Mouse (Mus musculus): ENCODE measurements at regions not wholly inside any gene's neighbourhood (a gene's known extent, or its start where the extent isn't known, plus 50 kb on each side); places are given as distances from the start of the nearest gene placed in this dataset.

DNA sequence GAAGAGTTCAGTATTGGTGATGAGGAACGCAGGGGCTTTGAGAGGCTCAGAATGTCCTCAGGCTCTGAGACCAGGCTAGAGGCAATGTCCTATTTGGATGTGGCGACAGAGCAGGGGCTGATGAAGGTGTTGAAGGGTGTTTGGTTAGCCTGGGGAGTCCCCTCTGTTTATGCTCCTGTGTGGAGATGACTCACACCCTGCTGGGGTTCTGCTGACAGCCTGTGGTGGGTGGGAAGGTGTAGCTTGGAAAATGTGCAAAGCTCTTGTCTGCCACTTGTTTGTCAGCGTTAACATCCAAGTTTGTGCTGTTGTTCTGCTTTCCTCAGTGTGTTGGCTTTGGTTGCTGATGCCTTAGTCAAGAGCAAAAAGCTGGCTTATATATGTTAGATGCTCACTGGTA is 272.4 kb upstream of the Xylt1 start:
- DNase-seq: no peak

DNA sequence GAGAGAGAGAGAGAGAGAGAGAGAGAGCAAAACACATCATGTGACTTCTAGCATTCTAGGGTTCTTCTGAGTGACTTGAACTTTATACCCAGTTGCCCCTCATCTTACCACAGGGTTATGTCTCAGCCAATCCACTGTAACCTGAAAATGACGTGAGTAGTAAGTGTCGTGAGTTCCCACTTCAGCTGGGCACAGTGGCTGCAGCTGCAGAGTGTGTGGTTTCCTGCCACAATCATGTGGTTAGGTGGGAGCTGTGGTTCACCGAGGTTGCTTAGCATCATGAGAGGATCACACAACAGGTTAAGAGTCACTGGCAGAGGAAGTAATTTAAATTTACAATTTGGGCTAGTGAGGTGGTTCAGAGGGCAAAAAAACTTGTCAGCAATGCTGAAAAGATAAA is 253.1 kb upstream of the Xylt1 start:
- no peak for DNase-seq

DNA sequence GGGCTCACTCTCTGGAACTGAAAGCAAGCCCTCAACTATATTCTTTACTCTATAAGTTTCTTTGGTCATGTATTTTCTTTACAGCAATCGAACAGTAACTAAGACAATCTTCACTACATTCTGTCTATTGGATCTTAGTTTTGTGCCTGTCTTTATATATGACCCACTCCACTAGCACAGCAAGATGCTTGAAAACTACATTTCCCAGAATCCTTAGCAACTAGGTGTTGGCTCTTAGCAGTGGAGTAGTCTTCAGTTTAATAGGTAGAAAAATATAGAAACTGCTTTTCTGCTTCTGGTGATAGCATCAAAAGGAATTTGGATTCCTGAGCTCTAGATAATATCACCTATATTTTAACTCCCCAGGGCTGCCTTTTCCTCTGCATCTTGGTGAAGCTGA is 245.9 kb upstream of the Xylt1 start:
- DNase-seq: no peak

DNA sequence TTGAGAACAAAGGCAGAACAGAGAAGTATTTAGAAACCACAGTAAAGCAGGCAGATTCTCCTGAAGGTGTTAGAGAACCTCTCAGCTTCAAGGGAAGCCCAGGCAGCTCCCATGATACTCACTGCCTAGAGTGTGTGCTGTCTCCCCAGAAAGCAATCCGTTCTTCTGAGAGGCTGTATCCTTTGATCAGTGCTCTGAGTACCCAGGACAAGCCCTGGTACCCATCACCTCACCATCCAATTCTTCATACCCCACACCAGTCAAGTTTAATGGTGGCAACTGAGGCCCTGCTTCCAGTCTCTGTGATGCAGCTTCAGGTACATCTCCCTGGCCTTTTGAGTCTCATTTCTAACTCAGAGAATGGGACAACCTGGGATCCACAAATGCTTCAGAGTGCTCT is 242.1 kb upstream of the Xylt1 start:
- DNase-seq: no peak

DNA sequence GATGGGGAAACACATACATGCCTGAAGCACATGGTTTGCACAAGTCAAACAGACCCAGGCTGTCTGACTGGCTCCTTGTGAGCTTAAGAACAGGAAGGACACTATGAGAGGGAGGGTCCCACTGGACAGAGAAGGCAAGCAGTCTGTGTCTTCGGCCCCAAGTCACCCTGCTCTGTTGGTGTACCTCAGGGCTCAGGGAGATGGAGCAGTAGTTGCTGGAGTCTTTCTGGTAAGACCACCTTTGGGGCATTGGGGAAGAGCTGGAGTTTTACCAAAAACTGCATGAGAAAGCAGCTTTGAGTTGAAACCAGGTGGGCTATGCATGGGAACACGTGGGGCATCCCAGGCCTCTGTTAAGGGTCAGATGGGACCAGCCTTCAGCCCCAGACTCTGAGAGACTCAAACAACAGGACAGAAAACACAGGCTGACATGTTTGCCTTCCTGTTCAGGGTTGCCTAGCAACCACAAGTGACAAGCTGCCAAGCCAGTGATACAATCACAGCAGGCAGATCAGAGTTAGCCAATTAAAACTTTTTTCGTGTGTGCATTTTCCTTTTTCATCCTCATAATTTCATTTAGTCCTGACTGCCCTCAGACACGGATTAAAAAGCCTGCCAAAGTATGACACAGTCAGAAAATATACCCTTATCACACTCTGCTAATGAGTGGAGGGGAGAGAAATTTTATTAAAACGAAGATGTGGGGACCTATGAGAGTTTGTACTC is 241.4 kb upstream of the Xylt1 start:
- no peak for DNase-seq

DNA sequence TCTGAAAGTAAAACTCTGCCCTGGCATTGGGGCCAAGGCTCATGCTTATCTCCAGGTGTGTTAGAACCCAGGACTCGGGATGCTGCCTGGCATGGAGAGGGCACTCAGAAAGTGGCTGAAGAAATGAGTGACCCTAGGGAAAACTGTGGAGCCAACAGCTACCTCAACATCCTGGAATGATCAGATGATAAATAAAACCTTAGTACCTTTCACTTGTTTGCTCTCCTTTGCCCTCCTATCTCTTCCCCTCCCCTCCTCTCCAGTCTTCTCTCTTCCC is 240.9 kb upstream of the Xylt1 start:
- DNase-seq: no peak

DNA sequence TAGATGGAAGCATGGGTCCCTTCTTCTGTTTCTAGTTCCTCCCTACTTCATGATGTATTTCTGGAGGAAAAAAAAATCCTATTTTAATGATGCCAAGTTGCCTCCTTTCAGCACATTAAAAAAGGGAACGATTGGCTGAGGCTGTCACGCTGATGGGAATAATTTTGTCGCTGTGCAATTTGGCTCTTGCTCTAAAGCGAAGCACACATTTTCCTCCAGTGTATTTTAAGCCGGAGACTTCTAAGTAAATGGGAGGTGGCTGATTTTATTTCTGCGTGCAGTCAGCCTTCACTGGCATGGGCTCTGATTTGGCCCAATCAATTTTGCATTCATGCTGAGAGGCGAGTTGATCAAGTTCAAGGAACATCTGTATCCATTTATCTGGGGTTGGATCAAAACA is 234.0 kb upstream of the Xylt1 start:
- DNase-seq: no peak

DNA sequence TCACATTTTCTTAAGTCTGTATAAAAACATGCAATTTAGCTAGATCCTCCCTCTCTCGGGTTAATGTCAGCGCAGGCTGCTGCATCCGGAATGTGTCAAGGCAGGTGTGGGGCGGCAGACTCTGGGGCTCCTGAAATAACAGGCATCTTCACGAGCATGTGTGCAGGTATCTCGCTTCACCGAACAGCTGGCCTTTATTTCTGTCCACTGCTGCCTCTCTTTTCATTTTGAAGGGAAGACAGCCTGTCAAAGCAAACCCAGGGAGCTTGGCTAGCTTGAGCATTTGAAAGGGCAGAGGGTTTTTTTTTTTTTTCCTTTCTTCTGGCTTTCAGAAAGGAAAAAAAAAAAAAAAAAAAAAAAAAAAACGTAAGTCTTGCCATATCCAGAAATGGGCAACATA is 230.4 kb upstream of the Xylt1 start:
- no peak for DNase-seq

DNA sequence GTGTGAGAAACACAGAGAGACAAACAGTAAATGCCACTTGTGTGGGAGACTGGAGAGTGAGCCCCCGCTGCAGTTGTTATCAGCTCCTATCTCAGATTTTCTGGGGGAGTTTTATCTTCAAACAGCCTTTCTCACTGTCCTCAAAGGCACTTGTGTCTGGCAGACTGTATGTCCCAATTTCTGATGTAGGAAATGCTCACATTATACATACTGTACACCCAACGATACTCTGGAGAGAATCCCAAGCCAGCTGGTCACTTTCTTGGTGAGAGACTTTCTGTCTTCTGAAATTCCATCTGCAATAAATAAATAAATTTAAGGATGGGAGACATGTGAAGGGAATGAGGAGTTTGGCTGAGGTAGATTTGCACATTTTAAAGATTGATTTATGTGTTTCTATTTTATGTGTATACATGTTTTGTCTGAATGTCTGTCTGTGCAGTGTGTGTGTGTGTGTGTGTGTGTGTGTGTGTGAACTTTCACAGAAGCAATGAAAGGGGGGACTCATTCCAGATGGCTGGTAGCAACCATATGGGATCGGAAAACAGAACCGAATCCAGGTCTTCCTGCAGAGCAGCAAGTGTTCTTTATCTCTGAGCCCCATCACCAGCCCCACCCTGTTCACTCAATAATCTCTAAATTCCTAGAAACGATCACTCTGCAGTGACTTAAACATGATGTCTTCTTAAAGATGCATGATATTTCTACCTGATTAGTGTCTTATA is 226.8 kb upstream of the Xylt1 start:
- DNase-seq: no peak

DNA sequence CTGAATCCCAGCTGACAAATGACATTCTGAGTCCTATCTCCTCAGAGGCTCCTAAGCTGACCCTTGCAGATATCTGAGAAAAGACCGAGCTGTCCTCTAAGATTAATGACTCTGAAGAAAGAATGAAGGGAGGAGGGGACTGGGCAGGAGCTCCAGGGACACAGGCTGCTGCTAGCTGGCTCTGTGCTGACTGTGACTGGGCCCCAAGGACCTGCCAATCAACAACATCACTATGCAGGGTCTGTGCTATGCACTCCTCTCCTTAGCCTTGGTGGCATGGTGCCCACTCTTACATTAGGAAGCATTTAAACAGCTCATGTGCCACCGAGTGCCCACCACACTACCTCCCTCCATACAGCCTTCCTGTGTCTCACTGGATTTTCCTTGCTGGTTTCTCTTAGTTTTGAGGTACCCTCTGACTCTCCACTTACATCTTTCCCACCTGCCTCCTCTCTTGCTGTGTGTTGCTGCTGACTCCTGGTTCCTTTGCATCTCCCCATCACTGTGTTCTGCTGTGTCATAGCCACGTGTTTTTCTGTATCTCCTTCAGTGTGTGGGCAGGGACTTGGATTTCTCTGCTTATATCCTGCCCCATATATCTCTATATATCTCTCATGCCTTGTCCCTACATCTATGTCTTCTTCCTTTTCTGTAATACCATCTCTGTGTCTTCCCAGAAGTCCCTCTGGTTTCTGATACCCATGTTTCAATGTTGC is 219.4 kb upstream of the Xylt1 start:
- peak; percentile 1 for DNase-seq

DNA sequence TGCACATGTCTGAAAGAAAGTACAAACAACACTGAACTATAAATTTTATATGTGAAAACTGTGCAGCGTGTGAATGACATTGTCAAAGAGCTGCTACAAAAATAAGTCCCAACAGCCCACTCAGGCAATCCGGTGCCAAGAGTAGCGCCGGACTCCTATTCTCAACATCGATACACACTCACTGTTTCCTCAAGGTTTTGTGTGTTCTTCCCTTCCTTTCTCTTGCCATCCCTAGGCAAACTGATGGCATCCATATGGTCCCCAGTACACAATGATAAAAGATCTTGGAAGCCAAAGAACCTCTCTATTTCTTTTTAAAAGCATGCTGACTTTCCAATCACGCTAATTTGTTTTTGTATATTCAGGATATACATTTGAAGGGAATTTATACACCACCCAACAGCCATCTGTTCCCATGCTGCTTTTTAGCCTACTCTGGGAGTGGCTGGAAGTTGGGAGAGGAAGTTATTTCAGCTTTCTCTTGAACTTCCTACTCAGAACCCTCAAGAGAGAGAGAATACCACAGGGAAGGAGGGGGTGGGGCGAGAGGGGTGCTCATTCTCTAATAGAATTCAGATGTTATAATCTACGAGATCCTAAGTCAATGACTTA is 205.9 kb upstream of the Xylt1 start:
- no peak for DNase-seq

DNA sequence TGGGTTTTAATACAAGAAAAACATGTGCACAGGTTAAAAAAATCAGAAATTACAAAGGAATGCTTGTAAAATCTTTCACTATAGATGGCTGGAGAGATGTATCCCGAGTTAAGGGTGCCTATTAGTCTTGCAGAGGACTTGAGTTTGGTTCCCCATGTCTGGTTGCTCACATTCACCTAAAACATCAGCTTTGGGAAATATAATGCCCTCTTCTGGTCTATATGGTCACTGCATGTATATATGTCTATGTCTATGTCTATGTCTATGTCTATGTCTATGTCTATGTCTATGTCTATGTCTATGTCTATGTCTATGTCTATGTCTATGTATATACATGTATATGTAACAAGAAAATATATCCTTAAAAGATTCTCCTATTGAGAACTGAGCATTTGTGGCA is 196.8 kb upstream of the Xylt1 start:
- no peak for DNase-seq

DNA sequence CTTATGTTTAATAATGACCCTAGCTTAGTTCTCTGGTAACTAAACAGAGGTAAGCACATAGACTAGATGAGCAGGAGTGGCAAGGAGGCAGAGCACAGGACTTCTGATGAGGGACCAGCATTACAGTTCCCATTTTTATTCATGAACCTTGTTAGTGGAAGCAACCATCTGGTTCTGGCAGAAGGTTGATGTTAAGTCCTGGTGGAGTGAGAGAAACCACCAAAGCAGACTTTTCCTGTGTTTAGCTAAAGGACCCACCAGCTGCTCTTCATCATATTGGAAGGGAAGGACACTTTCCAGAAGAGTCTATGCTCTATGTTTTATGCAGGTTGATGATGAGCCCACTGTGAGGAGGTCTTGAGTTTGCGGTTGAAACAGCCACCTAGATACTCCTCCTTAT is 194.9 kb upstream of the Xylt1 start:
- no peak for DNase-seq

DNA sequence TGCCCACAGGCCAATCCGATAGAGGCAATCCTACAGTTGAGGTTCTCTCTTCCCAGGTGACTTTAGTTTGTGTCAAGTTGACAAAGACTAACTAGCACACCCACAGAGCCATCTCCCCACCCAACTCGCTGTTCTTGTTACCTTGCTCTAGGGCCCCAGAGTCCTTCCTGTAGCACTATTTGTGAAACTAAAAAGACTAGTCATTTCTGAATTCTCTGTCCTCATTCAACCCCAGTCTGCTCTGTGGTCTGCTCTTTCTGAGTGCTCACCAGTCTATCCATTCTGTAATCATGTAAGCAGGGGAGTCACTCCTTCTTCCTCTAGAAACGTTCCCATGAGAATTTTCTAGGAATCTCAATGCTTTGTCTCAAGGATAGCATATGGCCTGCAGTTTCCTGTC is 184.2 kb upstream of the Xylt1 start:
- DNase-seq: no peak

DNA sequence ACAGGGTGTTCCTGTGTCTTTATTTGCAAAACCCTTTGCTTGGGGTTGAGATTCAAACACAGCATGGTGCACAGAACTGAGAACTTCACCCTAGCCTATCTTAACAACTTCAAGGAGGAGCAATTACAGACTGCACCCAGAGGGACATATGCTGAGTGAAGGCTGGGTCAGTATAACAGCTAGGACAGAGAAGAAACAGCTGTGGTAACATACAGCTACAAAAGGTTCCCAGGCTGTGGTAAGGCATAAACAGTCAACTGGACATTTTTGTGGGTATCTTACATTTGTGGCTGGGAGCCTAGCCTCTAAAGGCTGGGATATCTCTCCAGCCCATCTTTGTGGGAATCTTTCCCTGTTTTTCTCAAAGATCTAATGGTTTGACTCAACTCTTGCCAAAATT is 154.5 kb upstream of the Xylt1 start:
- no peak for DNase-seq

DNA sequence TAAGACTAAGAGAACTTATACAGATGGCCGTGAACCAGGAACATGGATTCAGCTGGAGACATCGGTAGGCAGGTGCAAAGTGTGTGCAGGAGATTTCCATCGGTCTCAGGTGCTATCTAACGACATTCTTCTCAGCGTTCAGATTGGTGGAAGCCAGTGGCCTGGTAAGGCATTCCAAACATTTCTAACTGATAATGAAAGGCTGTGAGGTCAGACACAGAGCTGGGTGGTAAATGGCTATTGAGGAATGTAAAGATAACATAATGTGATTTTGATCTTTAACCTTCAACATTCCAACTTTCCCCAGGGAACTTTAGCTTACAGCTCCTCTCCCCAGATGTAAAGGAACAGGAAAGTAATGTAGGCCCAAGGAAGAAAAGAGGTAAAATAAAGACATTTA is 151.2 kb upstream of the Xylt1 start:
- no peak for DNase-seq

DNA sequence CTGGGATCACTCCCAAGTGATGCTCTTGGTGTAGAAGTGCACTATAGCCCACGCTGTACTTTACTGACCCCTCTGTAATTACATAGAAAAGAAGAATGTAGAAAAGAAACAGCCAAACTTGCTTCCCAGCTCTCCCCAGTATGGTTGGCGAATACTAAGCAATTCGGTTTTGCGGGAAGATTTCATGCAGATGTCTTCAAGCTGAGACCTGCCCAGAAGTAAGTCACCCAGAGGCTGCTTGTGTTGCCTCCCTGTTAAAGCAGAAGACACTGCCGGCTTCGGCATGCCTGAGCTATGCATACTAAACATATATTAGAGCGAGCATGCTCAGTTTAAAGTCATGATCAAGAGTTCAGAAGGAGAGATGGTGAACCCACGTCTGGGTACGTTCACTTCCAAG is 124.0 kb upstream of the Xylt1 start:
- no peak for DNase-seq

DNA sequence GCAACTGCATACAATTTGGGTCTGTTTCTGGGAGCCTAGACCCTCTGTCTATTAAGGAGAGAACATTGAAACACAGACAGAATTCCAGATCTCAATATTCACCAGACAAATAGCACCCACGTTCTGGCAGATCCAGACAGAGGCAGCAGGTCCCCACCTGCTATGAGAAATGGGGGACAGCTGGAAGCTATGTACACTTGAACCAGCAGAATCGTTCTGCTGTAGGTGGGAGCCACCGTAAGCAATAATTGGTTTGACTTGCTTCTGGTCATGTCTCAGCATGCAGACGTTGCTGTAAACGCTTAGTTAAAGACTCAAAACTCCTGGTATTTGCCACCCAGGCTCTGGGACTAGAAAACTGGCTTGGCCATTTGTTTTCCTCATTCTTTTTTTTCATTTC is 122.2 kb upstream of the Xylt1 start:
- DNase-seq: no peak

DNA sequence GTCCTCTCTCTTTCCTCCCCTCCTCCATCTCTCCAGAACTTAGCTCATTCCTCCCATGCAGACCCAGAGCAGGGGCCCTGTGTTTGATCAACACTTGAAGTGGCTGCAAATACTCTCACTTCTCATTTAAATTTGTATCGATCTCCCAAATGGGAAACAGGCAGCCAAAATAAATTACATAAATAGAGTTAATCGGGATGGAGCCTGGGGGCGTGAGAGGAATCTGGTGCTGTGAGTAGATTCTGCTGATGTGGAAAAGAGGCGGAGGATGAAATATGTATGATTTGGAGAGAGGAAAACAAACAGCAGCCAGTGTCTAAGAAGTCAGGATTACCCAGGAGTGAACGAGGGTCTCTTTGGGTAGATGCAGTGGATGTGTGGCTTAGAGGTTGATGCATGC is 121.6 kb upstream of the Xylt1 start:
- DNase-seq: no peak

DNA sequence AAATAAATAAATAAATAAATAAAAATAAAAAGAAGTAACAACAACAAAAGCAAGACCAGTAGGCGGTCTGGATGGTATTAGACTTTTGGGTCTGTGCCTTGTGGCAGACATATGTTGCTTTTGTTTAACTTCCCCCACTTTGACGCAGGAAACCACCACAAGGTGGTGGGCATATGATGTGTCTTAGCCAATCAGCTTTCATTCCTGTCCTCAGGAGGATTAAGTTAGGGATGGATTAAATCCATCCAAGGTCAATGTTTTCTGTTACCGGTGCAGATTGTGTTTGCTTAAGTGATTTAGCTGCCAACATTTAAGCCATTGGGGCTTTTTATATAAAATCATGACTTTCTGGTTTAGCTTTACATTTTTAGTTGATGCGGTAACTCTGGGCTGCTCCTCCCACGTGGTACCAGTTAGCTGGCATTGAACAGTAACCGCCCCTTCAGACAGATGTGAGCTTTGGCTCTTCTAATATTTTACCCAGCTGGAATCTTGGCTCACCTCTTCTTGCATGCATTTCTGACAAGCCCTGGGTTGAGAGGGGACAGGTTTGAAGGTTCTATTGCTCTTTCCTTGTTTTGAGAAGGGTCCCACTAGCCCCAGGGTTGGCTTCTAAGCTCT is 121.0 kb upstream of the Xylt1 start:
- no peak for DNase-seq

DNA sequence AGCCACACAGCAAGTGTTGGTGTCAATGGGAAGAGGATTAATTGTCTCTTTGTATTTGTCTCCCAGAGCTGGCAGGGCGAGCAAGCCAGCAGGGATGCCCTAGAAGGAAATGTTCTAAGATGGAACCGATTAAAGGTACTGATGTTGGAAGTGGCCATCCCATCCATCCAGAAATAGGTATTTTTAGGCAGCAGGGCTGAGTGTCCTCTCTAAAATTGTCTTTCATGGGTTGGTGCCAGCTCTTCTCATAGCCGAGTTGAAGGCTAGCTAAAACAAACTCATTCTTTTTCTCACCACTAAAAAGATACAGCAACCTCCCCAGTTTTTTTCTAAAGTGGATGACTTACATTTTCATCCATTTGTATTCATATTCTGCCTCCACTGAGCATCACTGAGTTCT is 120.2 kb upstream of the Xylt1 start:
- DNase-seq: no peak

DNA sequence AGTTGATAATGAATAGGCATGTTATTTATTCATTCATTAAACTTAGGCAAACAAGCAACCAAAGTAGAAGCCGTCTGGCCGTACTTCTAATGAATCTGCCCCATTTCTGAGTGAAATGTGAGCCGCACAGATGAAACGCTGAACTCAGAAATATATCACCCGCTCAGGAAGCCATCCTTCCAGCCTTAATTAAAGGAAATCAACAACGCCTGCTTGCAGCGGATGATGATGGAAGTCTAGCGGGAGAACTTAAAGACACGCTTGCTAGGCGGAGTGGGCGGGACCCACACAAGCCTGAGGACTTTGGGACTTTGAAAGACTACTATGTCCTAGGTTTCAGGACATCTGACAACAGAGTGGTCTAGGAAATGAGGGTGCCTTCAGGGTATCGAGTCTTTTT is 117.7 kb upstream of the Xylt1 start:
- no peak for DNase-seq

DNA sequence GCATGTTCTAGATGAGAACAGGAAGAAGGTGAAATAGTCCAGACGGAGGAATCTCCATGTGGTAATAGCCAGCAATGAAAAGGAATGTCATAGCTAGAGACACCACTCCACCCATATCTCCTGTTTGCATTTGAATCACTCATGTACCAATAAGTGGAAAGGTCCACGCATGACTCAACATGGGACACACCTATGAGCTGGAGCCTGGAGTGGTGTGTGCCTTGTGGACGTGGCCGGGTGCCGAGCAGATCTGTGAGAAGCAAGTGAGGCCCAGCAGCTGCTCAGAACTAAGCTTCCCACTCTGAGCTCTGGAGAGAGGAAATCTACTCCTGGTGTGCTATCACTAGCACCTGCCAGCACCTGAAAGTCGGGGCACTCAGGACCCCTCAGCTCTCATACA is 116.4 kb upstream of the Xylt1 start:
- no peak for DNase-seq
